Mouse (Mus musculus): Measurements from ENCODE around the gene Hectd4. TPM values are rescaled to one million over a fixed set of nuclear protein-coding genes. Genes with fewer than 3 reads are reported as not detected.

The Hectd4 gene
- polyA plus RNA-seq, 1 experiment from 2014 or later = 3.0 TPM

GRCm38 (mm10) chr5:121385461-121386119, 165.6 kb downstream of the Hectd4 start, which contains the start of gene Trafd1:
Gene Trafd1, minus strand, starts transcription at chr5:121385632.
- ATAC-seq (replicated peaks; ENCODE audit: insufficient number of reproducible peaks, insufficient read depth, low FRiP score, low read depth) = peak; percentile 93
- peaks cover 20% of the 10 kb centered on the region for H3K36me3 ChIP-seq
- peak within 1 kb of the TSS; percentile 84 for H3K27ac ChIP-seq
- under 1% methylated on average over 43 of the region's 45 CpGs for WGBS
- H3K9ac ChIP-seq = peak within 1 kb of the TSS; percentile 56
- H3K27me3 ChIP-seq = no peaks in the 10 kb centered on the region
- peaks cover 33% of the 10 kb centered on the region for H3K4me1 ChIP-seq (replicated peaks)
- peak within 1 kb of the TSS; percentile 56 for H3K4me3 ChIP-seq
- peak within 1 kb of the TSS; percentile 86 for H3K4me2 ChIP-seq
- 0 out of 2 replicates have a peak, but pooled peaks cover 5% of the 10 kb centered on the region for H3K9me3 ChIP-seq (replicated peaks)

DNA sequence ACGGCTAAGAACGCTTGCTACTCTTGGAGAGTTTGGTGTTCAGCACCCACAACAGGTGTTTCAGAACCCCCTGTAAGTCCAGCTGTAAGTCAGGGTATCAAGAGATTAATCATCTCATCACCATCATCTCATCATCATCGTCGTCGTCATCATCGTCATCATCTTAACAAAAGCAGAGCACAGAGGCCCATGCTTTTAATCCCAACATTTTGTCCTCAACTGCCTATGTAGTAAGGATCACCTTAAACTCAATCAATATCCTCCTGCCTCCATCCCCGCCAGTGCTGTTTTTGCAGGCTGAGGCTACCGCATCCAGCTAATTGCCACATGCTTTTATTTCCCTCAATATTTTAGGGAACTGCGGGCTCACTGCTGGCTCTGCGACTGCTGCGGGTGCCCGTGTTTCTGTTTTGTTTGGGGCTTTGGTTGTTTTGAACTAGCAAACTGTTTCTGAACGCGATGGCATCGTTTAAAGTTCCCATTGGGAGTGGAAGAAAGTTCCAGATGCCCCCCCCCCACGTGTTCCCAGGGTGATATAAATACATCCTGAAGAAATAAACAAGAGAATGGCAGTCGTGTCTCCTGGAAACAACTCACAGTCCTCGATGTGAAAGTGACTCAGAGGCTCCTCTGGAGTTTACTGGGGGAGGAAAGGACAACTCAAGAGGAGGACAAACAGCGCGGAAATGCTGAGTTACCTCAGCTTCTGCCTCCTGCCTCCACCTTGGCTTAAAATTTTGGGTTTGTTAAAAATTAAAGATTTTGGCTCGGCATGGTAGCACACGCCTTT, 166.3 kb downstream of the Hectd4 start:
- 37% methylated on average over 22 of the region's 22 CpGs for WGBS
- Histone ChIP-seq H3K36me3 (peaks cover 12% of the 10 kb centered on the region; the same call in 1 of the 2 replicates), H3K9me3 (replicated peaks) (no peaks in the 10 kb centered on the region), H3K4me2 (peak overlapping the region; percentile 86), H3K27me3 (no peaks in the 10 kb centered on the region), H3K4me1 (replicated peaks) (peaks cover 33% of the 10 kb centered on the region), H3K9ac (no peak overlapping the region), H3K27ac (no peak overlapping the region), H3K4me3 (peak overlapping the region; percentile 56)
- no peak for ATAC-seq (replicated peaks; ENCODE audit: insufficient number of reproducible peaks, insufficient read depth, low FRiP score, low read depth)

- Histone ChIP-seq H3K27me3 (no peaks in the 10 kb centered on the region), H3K4me1 (replicated peaks) (peaks cover 33% of the 10 kb centered on the region), H3K4me3 (no peak overlapping the region), H3K9ac (no peak overlapping the region), H3K36me3 (peaks cover 6% of the 10 kb centered on the region; the same call in 1 of the 2 replicates), H3K27ac (no peak overlapping the region), H3K4me2 (no peak overlapping the region), H3K9me3 (replicated peaks) (no peaks in the 10 kb centered on the region)
- WGBS = 53% methylated on average over 4 of the region's 4 CpGs
- no peak for ATAC-seq (replicated peaks; ENCODE audit: insufficient number of reproducible peaks, insufficient read depth, low FRiP score, low read depth)
Measured at GRCm38 (mm10) chr5:121387126-121387525, 167.1 kb downstream of the Hectd4 start.

GRCm38 (mm10) chr5:121389106-121389505, 169.1 kb downstream of the Hectd4 start:
- no peak overlapping the region for H3K27ac ChIP-seq
- no peak overlapping the region for H3K9ac ChIP-seq
- H3K4me2 ChIP-seq = no peak overlapping the region
- H3K27me3 ChIP-seq = no peaks in the 10 kb centered on the region
- no peak overlapping the region for H3K4me3 ChIP-seq
- 76% methylated on average over 7 of the region's 7 CpGs for WGBS
- H3K9me3 ChIP-seq (replicated peaks) = no peaks in the 10 kb centered on the region
- H3K4me1 ChIP-seq (replicated peaks) = peaks cover 19% of the 10 kb centered on the region
- no peaks in the 10 kb centered on the region for H3K36me3 ChIP-seq
- ATAC-seq (replicated peaks; ENCODE audit: insufficient number of reproducible peaks, insufficient read depth, low FRiP score, low read depth) = no peak

GRCm38 (mm10) chr5:121389691-121390090, 169.7 kb downstream of the Hectd4 start:
- Histone ChIP-seq H3K9me3 (replicated peaks) (no peaks in the 10 kb centered on the region), H3K4me3 (no peak overlapping the region), H3K27ac (no peak overlapping the region), H3K4me2 (no peak overlapping the region), H3K27me3 (no peaks in the 10 kb centered on the region), H3K9ac (no peak overlapping the region), H3K4me1 (replicated peaks) (peaks cover 13% of the 10 kb centered on the region), H3K36me3 (no peaks in the 10 kb centered on the region)
- ATAC-seq (replicated peaks; ENCODE audit: insufficient number of reproducible peaks, insufficient read depth, low FRiP score, low read depth) = no peak

GRCm38 (mm10) chr5:121392667-121393380, 172.8 kb downstream of the Hectd4 start:
- Histone ChIP-seq H3K4me2 (no peak overlapping the region), H3K9ac (no peak overlapping the region), H3K4me1 (replicated peaks) (no peaks in the 10 kb centered on the region), H3K9me3 (replicated peaks) (no peaks in the 10 kb centered on the region), H3K4me3 (no peak overlapping the region), H3K27me3 (no peaks in the 10 kb centered on the region), H3K27ac (no peak overlapping the region), H3K36me3 (no peaks in the 10 kb centered on the region)
- ATAC-seq (replicated peaks; ENCODE audit: insufficient number of reproducible peaks, insufficient read depth, low FRiP score, low read depth) = no peak
- WGBS = 52% methylated on average over 16 of the region's 16 CpGs

GRCm38 (mm10) chr5:121393402-121393801, 173.4 kb downstream of the Hectd4 start:
- Histone ChIP-seq H3K27me3 (no peaks in the 10 kb centered on the region), H3K4me1 (replicated peaks) (peaks cover under 1% of the 10 kb centered on the region; the same call in 1 of the 2 replicates), H3K36me3 (no peaks in the 10 kb centered on the region), H3K9me3 (replicated peaks) (no peaks in the 10 kb centered on the region), H3K9ac (no peak overlapping the region), H3K4me2 (no peak overlapping the region), H3K4me3 (no peak overlapping the region), H3K27ac (no peak overlapping the region)
- WGBS = 75% methylated on average over 3 of the region's 3 CpGs
- ATAC-seq (replicated peaks; ENCODE audit: insufficient number of reproducible peaks, insufficient read depth, low FRiP score, low read depth) = no peak

- no peak for ATAC-seq (replicated peaks; ENCODE audit: insufficient number of reproducible peaks, insufficient read depth, low FRiP score, low read depth)
- 77% methylated on average over 5 of the region's 5 CpGs for WGBS
- no peak overlapping the region for H3K9ac ChIP-seq
Measured at GRCm38 (mm10) chr5:121395621-121396020, 175.6 kb downstream of the Hectd4 start.

GRCm38 (mm10) chr5:121397187-121398145, 177.4 kb downstream of the Hectd4 start, which contains the start of gene Naa25:
Gene Naa25, plus strand, starts transcription at chr5:121397936.
- WGBS = 8% methylated on average over 53 of the region's 53 CpGs
- H3K27ac ChIP-seq = peak within 1 kb of the TSS; percentile 87
- peak; percentile 96 for ATAC-seq (replicated peaks; ENCODE audit: insufficient number of reproducible peaks, insufficient read depth, low FRiP score, low read depth)
- peaks cover 20% of the 10 kb centered on the region for H3K4me1 ChIP-seq (replicated peaks)
- H3K27me3 ChIP-seq = no peaks in the 10 kb centered on the region
- peak within 1 kb of the TSS; percentile 77 for H3K9ac ChIP-seq
- H3K36me3 ChIP-seq = no peaks in the 10 kb centered on the region
- peak within 1 kb of the TSS; percentile 94 for H3K4me2 ChIP-seq
- no peaks in the 10 kb centered on the region for H3K9me3 ChIP-seq (replicated peaks)
- peak within 1 kb of the TSS; percentile 92 for H3K4me3 ChIP-seq

More at GRCm38 (mm10) chr5:121395621-121396020, 175.6 kb downstream of the Hectd4 start:
- no peak overlapping the region for H3K27ac ChIP-seq
- H3K4me1 ChIP-seq (replicated peaks) = peaks cover 18% of the 10 kb centered on the region
- H3K4me3 ChIP-seq = no peak overlapping the region
- no peak overlapping the region for H3K4me2 ChIP-seq
- no peaks in the 10 kb centered on the region for H3K9me3 ChIP-seq (replicated peaks)
- no peaks in the 10 kb centered on the region for H3K36me3 ChIP-seq
- H3K27me3 ChIP-seq = no peaks in the 10 kb centered on the region

- under 1% methylated on average over 67 of the region's 67 CpGs for WGBS
- peak; percentile 63 for ATAC-seq (replicated peaks; ENCODE audit: insufficient number of reproducible peaks, insufficient read depth, low FRiP score, low read depth)
- no peaks in the 10 kb centered on the region for H3K9me3 ChIP-seq (replicated peaks)
- H3K4me3 ChIP-seq = peak overlapping the region; percentile 92
- H3K27ac ChIP-seq = peak overlapping the region; percentile 37
- peaks cover 20% of the 10 kb centered on the region for H3K4me1 ChIP-seq (replicated peaks)
- peak overlapping the region; percentile 94 for H3K4me2 ChIP-seq
- no peaks in the 10 kb centered on the region for H3K36me3 ChIP-seq
- peak overlapping the region; percentile 77 for H3K9ac ChIP-seq
- H3K27me3 ChIP-seq = no peaks in the 10 kb centered on the region
Measured at GRCm38 (mm10) chr5:121398146-121398964, 178.3 kb downstream of the Hectd4 start.
